Mouse (Mus musculus) liver, postnatal 0 days (tissue): ENCODE data around the gene Mlf2.

ENCODE experiments used
- CTCF ChIP-seq: sonication (generic); IDR thresholded peaks from 2 replicates; pipeline ENCODE4 v1.5.1; 2016; ENCODE audit warnings: antibody characterized with exemption, low read depth
- EP300 ChIP-seq: IDR thresholded peaks from 2 replicates; pipeline ENCODE4 v1.6.1; 2016; ENCODE audit warnings: antibody characterized with exemption, low read depth, mild to moderate bottlenecking

- TF ChIP-seq CTCF: no peak
- TF ChIP-seq EP300: no peak
These were observed 30.2 kb upstream of the Mlf2 start for GRCm38 (mm10) chr6:124900801-124901480.
